Mouse (Mus musculus): ENCODE results near the gene Nfat5. TPM values are rescaled to one million over a fixed set of nuclear protein-coding genes. Genes with fewer than 3 reads are reported as not detected.

Nfat5 gene
- total RNA-seq, 2 experiments from 2014 or later = 47.2 to 52.5 TPM

GRCm38 (mm10) chr8:107291171-107291601 lies 2.1 kb upstream of the Nfat5 start:
- no peak for DNase-seq (ENCODE audit: low spot score in 2 of 2)

- no peak for DNase-seq (ENCODE audit: low spot score in 2 of 2)
Measured at GRCm38 (mm10) chr8:107292119-107292927, 947 bp upstream of the Nfat5 start.

- peak; percentile 28 to 29 for DNase-seq (ENCODE audit: low spot score in 2 of 2)
Measured at GRCm38 (mm10) chr8:107293641-107294628, 665 bp downstream of the Nfat5 start.

GRCm38 (mm10) chr8:107295450-107295849 lies 2.2 kb downstream of the Nfat5 start:
- no peak for DNase-seq (ENCODE audit: low spot score in 2 of 2)

GRCm38 (mm10) chr8:107311876-107312275 lies 18.6 kb downstream of the Nfat5 start:
- DNase-seq (ENCODE audit: low spot score in 2 of 2) = no peak

GRCm38 (mm10) chr8:107324142-107324541 lies 30.9 kb downstream of the Nfat5 start:
- DNase-seq (ENCODE audit: low spot score in 2 of 2) = peak; percentile 63 to 89

- peak in 1 of 2 experiments; percentile 10 for DNase-seq (ENCODE audit: low spot score in 2 of 2)
Measured at GRCm38 (mm10) chr8:107329595-107329994, 36.3 kb downstream of the Nfat5 start.

- no peak for DNase-seq (ENCODE audit: low spot score in 2 of 2)
Measured at GRCm38 (mm10) chr8:107336480-107336879, 43.2 kb downstream of the Nfat5 start.

GRCm38 (mm10) chr8:107370311-107370710 lies 77.0 kb downstream of the Nfat5 start:
- DNase-seq (ENCODE audit: low spot score in 2 of 2) = no peak

- no peak for DNase-seq (ENCODE audit: low spot score in 2 of 2)
Measured at GRCm38 (mm10) chr8:107377346-107377745, 84.1 kb downstream of the Nfat5 start.

- DNase-seq (ENCODE audit: low spot score in 2 of 2) = no peak
Measured at GRCm38 (mm10) chr8:107380734-107381133, 87.5 kb downstream of the Nfat5 start.

- DNase-seq (ENCODE audit: low spot score in 2 of 2) = no peak
Measured at GRCm38 (mm10) chr8:107381666-107382065, 88.4 kb downstream of the Nfat5 start.

GRCm38 (mm10) chr8:107382898-107383297 lies 89.6 kb downstream of the Nfat5 start:
- DNase-seq (ENCODE audit: low spot score in 2 of 2) = no peak

- DNase-seq (ENCODE audit: low spot score in 2 of 2) = no peak
Measured at GRCm38 (mm10) chr8:107384651-107385050, 91.4 kb downstream of the Nfat5 start.

- DNase-seq (ENCODE audit: low spot score in 2 of 2) = no peak
Measured at GRCm38 (mm10) chr8:107385063-107385462, 91.8 kb downstream of the Nfat5 start.

GRCm38 (mm10) chr8:107386171-107386570 lies 92.9 kb downstream of the Nfat5 start:
- DNase-seq (ENCODE audit: low spot score in 2 of 2) = no peak

- peak in 1 of 2 experiments; percentile 40 for DNase-seq (ENCODE audit: low spot score in 2 of 2)
Measured at GRCm38 (mm10) chr8:107386642-107387041, 93.4 kb downstream of the Nfat5 start.

- peak in 1 of 2 experiments; percentile 47 for DNase-seq (ENCODE audit: low spot score in 2 of 2)
Measured at GRCm38 (mm10) chr8:107387861-107388260, 94.6 kb downstream of the Nfat5 start.

- peak in 1 of 2 experiments; percentile 59 for DNase-seq (ENCODE audit: low spot score in 2 of 2)
Measured at GRCm38 (mm10) chr8:107389557-107389956, 96.3 kb downstream of the Nfat5 start.

- no peak for DNase-seq (ENCODE audit: low spot score in 2 of 2)
Measured at GRCm38 (mm10) chr8:107390476-107391135, 97.3 kb downstream of the Nfat5 start.

- no peak for DNase-seq (ENCODE audit: low spot score in 2 of 2)
Measured at GRCm38 (mm10) chr8:107391136-107391516, 97.9 kb downstream of the Nfat5 start.

Measured in layer of hippocampus, postnatal 14 days (tissue).